Mouse (Mus musculus): ENCODE results near the gene Ikzf1. TPM values are rescaled to one million over a fixed set of nuclear protein-coding genes. Genes with fewer than 3 reads are reported as not detected.

Ikzf1 gene
- polyA plus RNA-seq, 1 experiment from 2014 or later = 3.2 TPM

- H3K9me3 ChIP-seq (ENCODE audit: control insufficient read depth, low read length) = no peaks in the 10 kb centered on the region
- no peak overlapping the region for H3K9ac ChIP-seq (ENCODE audit: low read length)
- no peaks in the 10 kb centered on the region for H3K27me3 ChIP-seq (ENCODE audit: control insufficient read depth, insufficient read depth, low read length)
- no peaks in the 10 kb centered on the region for H3K4me1 ChIP-seq (ENCODE audit: control insufficient read depth, insufficient read depth, low read length)
- H3K4me3 ChIP-seq (ENCODE audit: low read depth, low read length) = no peak overlapping the region
- DNase-seq (ENCODE audit: low spot score) = no peak
- H3K4me2 ChIP-seq (ENCODE audit: low read depth) = no peak overlapping the region
- H3K27ac ChIP-seq (ENCODE audit: low read depth, low read length) = no peak overlapping the region
- H3K36me3 ChIP-seq (ENCODE audit: control insufficient read depth, insufficient read depth, low read length) = no peaks in the 10 kb centered on the region
- ATAC-seq (ENCODE audit: insufficient read depth, low FRiP score, low TSS enrichment) = no peak
- WGBS = 69% methylated on average over 6 of the region's 6 CpGs
Measured at GRCm38 (mm10) chr11:11785457-11785856, 100.7 kb downstream of the Ikzf1 start.

GRCm38 (mm10) chr11:11788521-11788974 lies 103.7 kb downstream of the Ikzf1 start:
- H3K4me2 ChIP-seq (ENCODE audit: low read depth) = peak overlapping the region; percentile 17; the same call in 1 of the 2 replicates
- ATAC-seq (ENCODE audit: insufficient read depth, low FRiP score, low TSS enrichment) = peak; percentile 91
- H3K4me1 ChIP-seq (ENCODE audit: control insufficient read depth, insufficient read depth, low read length) = no peaks in the 10 kb centered on the region
- 1% methylated on average over 8 of the region's 8 CpGs for WGBS
- H3K9me3 ChIP-seq (ENCODE audit: control insufficient read depth, low read length) = no peaks in the 10 kb centered on the region
- no peak overlapping the region for H3K27ac ChIP-seq (ENCODE audit: low read depth, low read length)
- no peak overlapping the region for H3K4me3 ChIP-seq (ENCODE audit: low read depth, low read length)
- no peaks in the 10 kb centered on the region for H3K27me3 ChIP-seq (ENCODE audit: control insufficient read depth, insufficient read depth, low read length)
- DNase-seq (ENCODE audit: low spot score) = peak; percentile 89
- no peaks in the 10 kb centered on the region for H3K36me3 ChIP-seq (ENCODE audit: control insufficient read depth, insufficient read depth, low read length)
- H3K9ac ChIP-seq (ENCODE audit: low read length) = no peak overlapping the region

GRCm38 (mm10) chr11:11794626-11795025 lies 109.8 kb downstream of the Ikzf1 start:
- peaks cover 2% of the 10 kb centered on the region; the same call in 1 of the 2 replicates for H3K36me3 ChIP-seq (ENCODE audit: control insufficient read depth, insufficient read depth, low read length)
- H3K4me1 ChIP-seq (ENCODE audit: control insufficient read depth, insufficient read depth, low read length) = no peaks in the 10 kb centered on the region
- no peak overlapping the region for H3K9ac ChIP-seq (ENCODE audit: low read length)
- no peak overlapping the region for H3K4me3 ChIP-seq (ENCODE audit: low read depth, low read length)
- no peak overlapping the region for H3K27ac ChIP-seq (ENCODE audit: low read depth, low read length)
- no peak for DNase-seq (ENCODE audit: low spot score)
- H3K27me3 ChIP-seq (ENCODE audit: control insufficient read depth, insufficient read depth, low read length) = no peaks in the 10 kb centered on the region
- WGBS = 69% methylated on average over 1 of the region's 1 CpGs
- ATAC-seq (ENCODE audit: insufficient read depth, low FRiP score, low TSS enrichment) = no peak
- no peaks in the 10 kb centered on the region for H3K9me3 ChIP-seq (ENCODE audit: control insufficient read depth, low read length)
- H3K4me2 ChIP-seq (ENCODE audit: low read depth) = no peak overlapping the region

GRCm38 (mm10) chr11:11798690-11799089 lies 113.9 kb downstream of the Ikzf1 start:
- 97% methylated on average over 1 of the region's 1 CpGs for WGBS
- Histone ChIP-seq H3K27me3 (ENCODE audit: control insufficient read depth, insufficient read depth, low read length) (no peaks in the 10 kb centered on the region), H3K9me3 (ENCODE audit: control insufficient read depth, low read length) (no peaks in the 10 kb centered on the region), H3K27ac (ENCODE audit: low read depth, low read length) (no peak overlapping the region), H3K4me3 (ENCODE audit: low read depth, low read length) (no peak overlapping the region), H3K4me1 (ENCODE audit: control insufficient read depth, insufficient read depth, low read length) (no peaks in the 10 kb centered on the region), H3K36me3 (ENCODE audit: control insufficient read depth, insufficient read depth, low read length) (peaks cover 13% of the 10 kb centered on the region), H3K4me2 (ENCODE audit: low read depth) (no peak overlapping the region), H3K9ac (ENCODE audit: low read length) (no peak overlapping the region)
- no peak for DNase-seq (ENCODE audit: low spot score)
- no peak for ATAC-seq (ENCODE audit: insufficient read depth, low FRiP score, low TSS enrichment)

GRCm38 (mm10) chr11:11800304-11800703 lies 115.5 kb downstream of the Ikzf1 start:
- H3K4me1 ChIP-seq (ENCODE audit: control insufficient read depth, insufficient read depth, low read length) = no peaks in the 10 kb centered on the region
- H3K4me2 ChIP-seq (ENCODE audit: low read depth) = no peak overlapping the region
- no peak overlapping the region for H3K27ac ChIP-seq (ENCODE audit: low read depth, low read length)
- no peak overlapping the region for H3K9ac ChIP-seq (ENCODE audit: low read length)
- no peaks in the 10 kb centered on the region for H3K9me3 ChIP-seq (ENCODE audit: control insufficient read depth, low read length)
- ATAC-seq (ENCODE audit: insufficient read depth, low FRiP score, low TSS enrichment) (no peak), DNase-seq (ENCODE audit: low spot score) (no peak)
- H3K27me3 ChIP-seq (ENCODE audit: control insufficient read depth, insufficient read depth, low read length) = no peaks in the 10 kb centered on the region
- H3K36me3 ChIP-seq (ENCODE audit: control insufficient read depth, insufficient read depth, low read length) = peaks cover 13% of the 10 kb centered on the region
- WGBS = over 99% methylated on average over 3 of the region's 3 CpGs
- H3K4me3 ChIP-seq (ENCODE audit: low read depth, low read length) = no peak overlapping the region

GRCm38 (mm10) chr11:11801067-11801466 lies 116.3 kb downstream of the Ikzf1 start:
- no peak overlapping the region for H3K4me2 ChIP-seq (ENCODE audit: low read depth)
- DNase-seq (ENCODE audit: low spot score) (no peak), ATAC-seq (ENCODE audit: insufficient read depth, low FRiP score, low TSS enrichment) (no peak)
- peaks cover 13% of the 10 kb centered on the region for H3K36me3 ChIP-seq (ENCODE audit: control insufficient read depth, insufficient read depth, low read length)
- 96% methylated on average over 9 of the region's 9 CpGs for WGBS
- H3K4me1 ChIP-seq (ENCODE audit: control insufficient read depth, insufficient read depth, low read length) = no peaks in the 10 kb centered on the region
- H3K27ac ChIP-seq (ENCODE audit: low read depth, low read length) = no peak overlapping the region
- H3K9me3 ChIP-seq (ENCODE audit: control insufficient read depth, low read length) = no peaks in the 10 kb centered on the region
- H3K9ac ChIP-seq (ENCODE audit: low read length) = no peak overlapping the region
- no peaks in the 10 kb centered on the region for H3K27me3 ChIP-seq (ENCODE audit: control insufficient read depth, insufficient read depth, low read length)
- no peak overlapping the region for H3K4me3 ChIP-seq (ENCODE audit: low read depth, low read length)

GRCm38 (mm10) chr11:11804421-11804820 lies 119.6 kb downstream of the Ikzf1 start:
- Histone ChIP-seq H3K4me1 (ENCODE audit: control insufficient read depth, insufficient read depth, low read length) (peaks cover 4% of the 10 kb centered on the region; the same call in 1 of the 2 replicates), H3K9me3 (ENCODE audit: control insufficient read depth, low read length) (no peaks in the 10 kb centered on the region), H3K36me3 (ENCODE audit: control insufficient read depth, insufficient read depth, low read length) (peaks cover 11% of the 10 kb centered on the region), H3K9ac (ENCODE audit: low read length) (no peak overlapping the region), H3K27me3 (ENCODE audit: control insufficient read depth, insufficient read depth, low read length) (no peaks in the 10 kb centered on the region), H3K4me2 (ENCODE audit: low read depth) (no peak overlapping the region), H3K27ac (ENCODE audit: low read depth, low read length) (no peak overlapping the region), H3K4me3 (ENCODE audit: low read depth, low read length) (no peak overlapping the region)
- ATAC-seq (ENCODE audit: insufficient read depth, low FRiP score, low TSS enrichment) = no peak
- 94% methylated on average over 5 of the region's 5 CpGs for WGBS
- no peak for DNase-seq (ENCODE audit: low spot score)

- no peak overlapping the region for H3K4me2 ChIP-seq (ENCODE audit: low read depth)
- H3K36me3 ChIP-seq (ENCODE audit: control insufficient read depth, insufficient read depth, low read length) = peaks cover 11% of the 10 kb centered on the region
- ATAC-seq (ENCODE audit: insufficient read depth, low FRiP score, low TSS enrichment) (no peak), DNase-seq (ENCODE audit: low spot score) (no peak)
- H3K9me3 ChIP-seq (ENCODE audit: control insufficient read depth, low read length) = no peaks in the 10 kb centered on the region
- peaks cover 9% of the 10 kb centered on the region for H3K4me1 ChIP-seq (ENCODE audit: control insufficient read depth, insufficient read depth, low read length)
- WGBS = 94% methylated on average over 4 of the region's 4 CpGs
- no peak overlapping the region for H3K4me3 ChIP-seq (ENCODE audit: low read depth, low read length)
- H3K27ac ChIP-seq (ENCODE audit: low read depth, low read length) = no peak overlapping the region
- no peak overlapping the region for H3K9ac ChIP-seq (ENCODE audit: low read length)
- H3K27me3 ChIP-seq (ENCODE audit: control insufficient read depth, insufficient read depth, low read length) = no peaks in the 10 kb centered on the region
Measured at GRCm38 (mm10) chr11:11805951-11806350, 121.1 kb downstream of the Ikzf1 start.

GRCm38 (mm10) chr11:11808035-11808819 lies 123.4 kb downstream of the Ikzf1 start:
- H3K27me3 ChIP-seq (ENCODE audit: control insufficient read depth, insufficient read depth, low read length) = no peaks in the 10 kb centered on the region
- H3K9me3 ChIP-seq (ENCODE audit: control insufficient read depth, low read length) = no peaks in the 10 kb centered on the region
- H3K36me3 ChIP-seq (ENCODE audit: control insufficient read depth, insufficient read depth, low read length) = no peaks in the 10 kb centered on the region; the same call in 1 of the 2 replicates
- peak overlapping the region; percentile 99; the same call in 1 of the 2 replicates for H3K27ac ChIP-seq (ENCODE audit: low read depth, low read length)
- peak overlapping the region; percentile 92 for H3K9ac ChIP-seq (ENCODE audit: low read length)
- peaks cover 9% of the 10 kb centered on the region for H3K4me1 ChIP-seq (ENCODE audit: control insufficient read depth, insufficient read depth, low read length)
- 17% methylated on average over 25 of the region's 25 CpGs for WGBS
- peak overlapping the region; percentile 77 for H3K4me2 ChIP-seq (ENCODE audit: low read depth)
- H3K4me3 ChIP-seq (ENCODE audit: low read depth, low read length) = peak overlapping the region; percentile 58
- peak; percentile 64 for ATAC-seq (ENCODE audit: insufficient read depth, low FRiP score, low TSS enrichment)
- no peak for DNase-seq (ENCODE audit: low spot score)

All from neural tube, embryonic 11.5 days (tissue).